Mouse (Mus musculus): ENCODE data around the gene Otub1. TPM values are rescaled to one million over a fixed set of nuclear protein-coding genes. Genes with fewer than 3 reads are reported as not detected.

Otub1 gene
- total RNA-seq, 2 experiments from 2014 or later, result 61.0 to 69.0 TPM

GRCm38 (mm10) chr19:7151300-7151926 lies 54.7 kb downstream of the Otub1 start:
- no peak for ATAC-seq (replicated peaks; ENCODE audit: poor library complexity, severe bottlenecking)

DNA sequence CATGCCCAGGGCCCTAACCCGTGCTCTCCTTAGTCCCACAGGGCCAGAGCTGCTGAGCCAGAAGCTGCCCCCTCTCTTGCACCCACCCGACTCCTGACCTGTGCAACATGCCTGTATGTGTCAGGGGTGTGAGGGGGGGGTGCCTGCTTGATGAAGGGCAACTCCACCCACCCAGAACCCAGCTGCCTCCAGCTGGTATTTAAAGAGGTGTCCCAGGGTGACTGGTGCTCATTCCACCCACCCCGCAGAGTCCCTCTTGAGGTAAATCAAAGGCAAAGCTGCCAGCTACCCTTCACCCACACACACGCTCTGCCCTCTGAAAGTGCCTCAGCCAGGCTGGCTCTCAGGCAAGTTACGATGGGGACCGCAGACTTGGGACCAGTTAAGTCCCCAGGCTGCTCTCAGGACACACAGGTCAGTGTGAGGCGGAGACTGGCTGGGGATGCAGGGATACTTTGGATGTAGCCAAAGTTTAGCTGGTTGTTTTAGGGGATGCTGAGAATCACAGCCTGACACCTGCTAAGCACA lies 56.9 kb downstream of the Otub1 start:
- ATAC-seq (replicated peaks; ENCODE audit: poor library complexity, severe bottlenecking), result no peak

DNA sequence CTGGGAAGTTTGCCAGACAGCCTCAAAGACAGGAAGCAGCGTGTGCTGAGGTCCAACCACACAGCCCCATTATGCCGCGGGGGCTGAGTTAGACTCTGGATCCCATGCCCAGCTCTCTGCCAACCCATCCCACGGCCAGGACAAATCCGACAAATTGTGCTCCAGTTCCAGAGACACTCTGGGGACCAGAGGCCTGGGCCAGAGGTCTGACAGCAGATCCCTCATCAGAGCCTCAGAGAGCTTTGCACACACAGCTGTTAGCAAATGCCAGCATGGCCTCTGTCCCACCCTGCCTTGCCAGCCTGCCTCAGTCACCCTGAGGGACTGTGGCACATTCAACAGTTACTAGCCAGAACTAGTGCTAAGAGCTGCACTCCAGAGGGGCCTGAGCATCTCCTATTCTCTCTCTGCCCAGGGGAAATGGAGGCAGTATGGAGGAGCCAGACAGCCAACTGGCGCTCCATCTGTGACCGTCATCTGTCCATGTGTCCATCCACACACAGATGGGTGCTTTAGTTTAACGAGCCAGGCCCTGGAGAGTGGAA lies 57.5 kb downstream of the Otub1 start:
- ATAC-seq (replicated peaks; ENCODE audit: poor library complexity, severe bottlenecking), result no peak

Other genes starting within 250 kb of the Otub1 start
- gene Ppp1r14b, start 231.3 kb downstream of the Otub1 start, total RNA-seq (2014; fragmentation: Nextera tagmentation), result 194 and 276 TPM in 2 replicates
- 94.5 and 105 TPM in 2 replicates for gene Ppp1r14b, start 231.3 kb downstream of the Otub1 start, total RNA-seq (2017)
- 8.0 and 14.6 TPM in 2 replicates for gene Plcb3, start 229.8 kb downstream of the Otub1 start, total RNA-seq (2014; fragmentation: Nextera tagmentation)
- gene Plcb3, start 229.8 kb downstream of the Otub1 start, total RNA-seq (2017), result 7.1 and 10.9 TPM in 2 replicates
- gene Fkbp2, start 225.8 kb downstream of the Otub1 start, total RNA-seq (2014; fragmentation: Nextera tagmentation), result 98.9 and 160 TPM in 2 replicates
- gene Fkbp2, start 225.8 kb downstream of the Otub1 start, total RNA-seq (2017), result 173 and 197 TPM in 2 replicates
- gene Vegfb, start 218.7 kb downstream of the Otub1 start, total RNA-seq (2014; fragmentation: Nextera tagmentation), result 27.6 and 35.2 TPM in 2 replicates
- 6.2 and 7.4 TPM in 2 replicates for gene Vegfb, start 218.7 kb downstream of the Otub1 start, total RNA-seq (2017)
- 6.4 and 16.5 TPM in 2 replicates for gene Dnajc4, start 213.7 kb downstream of the Otub1 start, total RNA-seq (2014; fragmentation: Nextera tagmentation)
- 7.9 and 11.8 TPM in 2 replicates for gene Dnajc4, start 213.7 kb downstream of the Otub1 start, total RNA-seq (2017)
- 8.5 and 14.4 TPM in 2 replicates for gene Nudt22, start 210.2 kb downstream of the Otub1 start, total RNA-seq (2014; fragmentation: Nextera tagmentation)
- 3.4 and 14.5 TPM in 2 replicates for gene Nudt22, start 210.2 kb downstream of the Otub1 start, total RNA-seq (2017)
- gene Trpt1, start 210.2 kb downstream of the Otub1 start, total RNA-seq (2014; fragmentation: Nextera tagmentation), result 3.0 TPM in 1 of 2 replicates, not detected in the other
- gene Trpt1, start 210.2 kb downstream of the Otub1 start, total RNA-seq (2017), result 0.21 and 0.60 TPM in 2 replicates
- gene Fermt3, start 186.8 kb downstream of the Otub1 start, total RNA-seq (2014; fragmentation: Nextera tagmentation), result 103 and 119 TPM in 2 replicates
- gene Fermt3, start 186.8 kb downstream of the Otub1 start, total RNA-seq (2017), result 182 and 230 TPM in 2 replicates
- 162 and 187 TPM in 2 replicates for gene Stip1, start 166.3 kb downstream of the Otub1 start, total RNA-seq (2014; fragmentation: Nextera tagmentation)
- 246 and 270 TPM in 2 replicates for gene Stip1, start 166.3 kb downstream of the Otub1 start, total RNA-seq (2017)
- 7.8 and 13.6 TPM in 2 replicates for gene Macrod1, start 149.5 kb downstream of the Otub1 start, total RNA-seq (2014; fragmentation: Nextera tagmentation)
- 4.5 and 6.3 TPM in 2 replicates for gene Macrod1, start 149.5 kb downstream of the Otub1 start, total RNA-seq (2017)
- not detected in 2 replicates for gene Flrt1, start 100.6 kb downstream of the Otub1 start, total RNA-seq (2014; fragmentation: Nextera tagmentation)
- not detected in 2 replicates for gene Flrt1, start 100.6 kb downstream of the Otub1 start, total RNA-seq (2017)
- 854 and 878 TPM in 2 replicates for gene Cox8a, start 11.3 kb upstream of the Otub1 start, total RNA-seq (2014; fragmentation: Nextera tagmentation)
- gene Cox8a, start 11.3 kb upstream of the Otub1 start, total RNA-seq (2017), result 563 and 615 TPM in 2 replicates
- 67.4 and 72.3 TPM in 2 replicates for gene Naa40, start 34.9 kb upstream of the Otub1 start, total RNA-seq (2014; fragmentation: Nextera tagmentation)
- 42.9 and 49.3 TPM in 2 replicates for gene Naa40, start 34.9 kb upstream of the Otub1 start, total RNA-seq (2017)
- gene Rcor2, start 61.0 kb upstream of the Otub1 start, total RNA-seq (2014; fragmentation: Nextera tagmentation), result 3.1 and 6.9 TPM in 2 replicates
- 3.4 and 5.2 TPM in 2 replicates for gene Rcor2, start 61.0 kb upstream of the Otub1 start, total RNA-seq (2017)
- 48.7 and 85.8 TPM in 2 replicates for gene Mark2, start 135.5 kb upstream of the Otub1 start, total RNA-seq (2014; fragmentation: Nextera tagmentation)
- 17.8 and 21.2 TPM in 2 replicates for gene Mark2, start 135.5 kb upstream of the Otub1 start, total RNA-seq (2017)
- gene Spindoc, start 176.7 kb upstream of the Otub1 start, total RNA-seq (2014; fragmentation: Nextera tagmentation), result 19.2 and 19.8 TPM in 2 replicates
- 4.7 and 4.9 TPM in 2 replicates for gene Spindoc, start 176.7 kb upstream of the Otub1 start, total RNA-seq (2017)
- 1.5 and 3.1 TPM in 2 replicates for gene 2700081O15Rik, start 211.3 kb upstream of the Otub1 start, total RNA-seq (2014; fragmentation: Nextera tagmentation)
- 1.2 and 1.6 TPM in 2 replicates for gene 2700081O15Rik, start 211.3 kb upstream of the Otub1 start, total RNA-seq (2017)

Data from granulocyte monocyte progenitor cell, adult 5-6 weeks (primary cell).